Mouse (Mus musculus): Measurements from ENCODE around the gene Ccdc117. TPM values are rescaled to one million over a fixed set of nuclear protein-coding genes. Genes with fewer than 3 reads are reported as not detected.

The Ccdc117 gene
- total RNA-seq, 2 experiments from 2014 or later, result 18.0 to 18.7 TPM

DNA sequence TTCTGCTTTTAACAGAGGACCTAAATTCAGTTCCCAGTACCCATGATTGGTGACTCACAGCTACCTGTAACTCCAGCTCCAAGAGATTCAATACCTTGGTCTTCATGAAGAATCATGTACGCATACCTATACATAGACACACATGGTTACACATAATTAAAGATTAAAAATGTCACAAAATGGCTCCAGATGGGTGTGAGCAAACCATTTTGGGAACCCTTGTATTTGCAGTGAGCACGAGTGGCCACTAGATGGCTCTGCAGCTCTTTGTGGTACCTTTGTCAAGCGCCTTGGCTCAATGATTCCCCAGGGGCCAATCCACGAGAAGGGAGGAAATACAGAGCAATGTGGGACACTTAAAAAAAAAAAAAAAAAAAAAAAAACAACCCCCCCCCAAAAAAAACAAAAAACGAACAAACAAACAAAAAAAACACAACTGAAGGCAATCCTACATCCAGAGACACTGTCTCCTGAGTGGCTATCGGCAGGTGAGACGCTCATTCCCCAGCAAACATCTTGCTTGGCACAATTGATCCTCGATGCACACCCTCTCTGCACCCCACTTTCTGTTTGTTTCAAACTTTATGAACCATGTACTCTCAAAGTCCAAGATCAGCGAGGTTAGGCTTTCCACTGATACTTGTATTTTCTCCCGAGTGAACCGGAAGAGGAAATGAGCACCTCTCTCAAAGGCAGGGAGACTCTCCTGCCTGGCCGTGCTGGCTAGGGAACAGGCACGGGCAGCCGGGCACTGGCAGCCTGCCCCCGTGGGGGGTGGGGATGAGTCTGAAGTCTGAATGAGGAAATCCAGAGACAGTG lies 56.6 kb downstream of the Ccdc117 start:
- DNase-seq (ENCODE audit: low spot score in 2 of 2), result peak; percentile 85 to 86

DNA sequence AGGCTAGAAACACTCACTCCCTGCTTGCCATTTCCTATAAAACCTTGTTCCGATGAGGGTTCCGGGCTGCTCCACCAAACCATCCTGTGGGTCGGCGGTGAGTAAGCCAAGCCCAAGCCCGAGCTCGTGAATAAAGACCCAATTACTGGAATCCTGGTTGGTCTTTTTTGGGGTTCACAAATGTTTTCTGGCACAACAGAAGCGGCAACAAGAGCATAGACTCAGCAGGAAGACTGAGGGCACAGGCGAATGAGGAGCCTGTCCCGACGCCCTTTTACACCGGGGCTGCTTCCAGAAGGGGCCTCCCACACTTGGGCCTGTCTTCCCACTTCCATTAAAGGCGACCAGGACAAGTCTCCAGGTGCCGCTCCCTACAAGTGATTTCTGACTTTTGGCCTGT lies 59.4 kb downstream of the Ccdc117 start:
- DNase-seq (ENCODE audit: low spot score in 2 of 2), result no peak

Other genes starting within 250 kb of the Ccdc117 start
- gene Znrf3, start 97.3 kb downstream of the Ccdc117 start, total RNA-seq (2021), result 10 to 100 TPM; 16.7 to 17.5 TPM
- 100 to 1,000 TPM; 119 to 141 TPM for gene Xbp1, start 21.5 kb downstream of the Ccdc117 start, total RNA-seq (2021)
- gene Ankrd36, start 27.5 kb upstream of the Ccdc117 start, total RNA-seq (2021), result not detected
- 10 to 100 TPM; 65.5 to 65.9 TPM for gene Mrps24, start 173.5 kb upstream of the Ccdc117 start, total RNA-seq (2021)
- 10 to 100 TPM; 64.2 to 78.5 TPM for gene Urgcp, start 220.2 kb upstream of the Ccdc117 start, total RNA-seq (2021)
- 10 to 100 TPM; 69.0 to 70.5 TPM for gene Dbnl, start 246.3 kb upstream of the Ccdc117 start, total RNA-seq (2021)